Mouse (Mus musculus) forebrain, postnatal 0 days (tissue): ENCODE data around the gene Lrp4. TPM values are rescaled to one million over a fixed set of nuclear protein-coding genes. Genes with fewer than 3 reads are reported as not detected.
A peak's percentile ranks its signal among the peaks of the same experiment; 100 is the strongest.

ENCODE experiments used
- ATAC-seq: fragments of 200-750 bp; cut with Nextera tagmentation; 2 replicates; pipeline ENCODE4 v1.8.0; 2017; ENCODE audit warnings: mild to moderate bottlenecking, moderate library complexity
- DNase-seq: peaks from one replicate; pipeline ENCODE4 v3.0.0-alpha.2; 2015
- H3K27ac ChIP-seq: fragments of 300-500 bp; sonication (generic); 2 replicates; pipeline ENCODE4 v1.5.1; 2014; ENCODE audit warnings: low read depth, mild to moderate bottlenecking, antibody characterized with exemption, low read length, moderate library complexity, mixed read lengths
- H3K27me3 ChIP-seq: fragments of 300-500 bp; sonication (generic); 2 replicates; pipeline ENCODE4 v1.6.1; 2014; ENCODE audit warnings: mild to moderate bottlenecking, low read length, mixed read lengths; ENCODE audit not compliant: insufficient read depth
- H3K36me3 ChIP-seq: fragments of 300-500 bp; sonication (generic); 2 replicates; pipeline ENCODE4 v1.6.1; 2014; ENCODE audit warnings: mild to moderate bottlenecking, moderate library complexity; ENCODE audit not compliant: insufficient read depth
- H3K4me1 ChIP-seq: fragments of 300-500 bp; sonication (generic); 2 replicates; pipeline ENCODE4 v1.6.1; 2014; ENCODE audit warnings: antibody characterized with exemption; ENCODE audit not compliant: insufficient read depth
- H3K4me2 ChIP-seq: fragments of 300-500 bp; sonication (generic); 2 replicates; pipeline ENCODE4 v1.6.1; 2014; ENCODE audit warnings: low read depth, mild to moderate bottlenecking, moderate library complexity
- H3K4me3 ChIP-seq: fragments of 300-500 bp; sonication (generic); 2 replicates; pipeline ENCODE4 v1.5.1; 2014; ENCODE audit warnings: low read depth, low read length, mixed read lengths
- H3K9ac ChIP-seq: fragments of 300-500 bp; sonication (generic); 2 replicates; pipeline ENCODE4 v1.6.1; 2014; ENCODE audit warnings: mild to moderate bottlenecking
- H3K9me3 ChIP-seq: fragments of 300-500 bp; sonication (generic); 2 replicates; pipeline ENCODE4 v1.6.1; 2016; ENCODE audit warnings: low read length
- CTCF ChIP-seq: sonication (generic); IDR thresholded peaks from 2 replicates; pipeline ENCODE4 v1.5.1; 2016; ENCODE audit warnings: antibody characterized with exemption, control low read depth, low read depth
- WGBS: fragments of 180-500 bp; shearing (Covaris S2); extraction: QIAGEN DNeasy Blood & Tissue Kit; methylation state at CpG from one replicate; pipeline ENCODE4 v1.1.7; 2014; 5-methylcytosine and 5-hydroxymethylcytosine counted together
- polyA plus RNA-seq: library from polyadenylated mRNA; unstranded; fragments of >200 nt; fragmentation: Nextera tagmentation; extraction: Ambion mirVana; gene quantifications from 2 replicates; pipeline ENCODE4 v1.2.1, GENCODE M21; 2015
- total RNA-seq: library from RNA; depleted of rRNA; stranded (reverse); fragments of >200 nt; gene quantifications from 2 replicates; pipeline ENCODE4 v1.2.3, GENCODE M21; 2014

Gene Lrp4
- total and polyA plus RNA-seq, 2 experiments from 2014 or later, result 4.1 to 13.7 TPM

DNA sequence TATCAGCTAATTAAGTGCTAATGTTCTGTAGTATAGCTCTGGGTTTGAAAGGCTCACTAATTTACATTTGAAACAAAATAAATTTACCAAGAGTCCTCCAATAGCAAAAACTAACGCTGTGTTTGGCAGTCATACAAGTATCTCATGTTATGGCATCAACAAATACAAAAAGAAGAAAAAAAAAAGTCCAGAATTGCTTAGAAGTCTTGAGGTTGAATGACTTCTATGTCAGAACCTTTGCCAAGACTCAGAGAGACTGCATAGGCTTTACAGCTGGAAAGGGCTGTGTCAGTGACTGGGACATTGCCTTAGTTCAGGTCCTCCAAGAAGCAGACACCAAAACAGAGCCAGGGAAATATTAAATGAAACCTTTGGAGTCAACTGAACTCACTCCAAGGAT is 17.4 kb upstream of the Lrp4 start:
- TF ChIP-seq CTCF, result no peak
- peaks cover 7% of the 10 kb centered on the region for H3K4me1 ChIP-seq
- no peak overlapping the region for H3K27ac ChIP-seq
- H3K9me3 ChIP-seq, result no peaks in the 10 kb centered on the region
- H3K4me2 ChIP-seq, result no peak overlapping the region
- H3K27me3 ChIP-seq, result no peaks in the 10 kb centered on the region
- DNase-seq, result no peak
- no peak overlapping the region for H3K4me3 ChIP-seq
- 15% methylated on average over 1 of the region's 1 CpGs for WGBS
- H3K9ac ChIP-seq, result no peak overlapping the region
- no peaks in the 10 kb centered on the region for H3K36me3 ChIP-seq
- ATAC-seq, result no peak

DNA sequence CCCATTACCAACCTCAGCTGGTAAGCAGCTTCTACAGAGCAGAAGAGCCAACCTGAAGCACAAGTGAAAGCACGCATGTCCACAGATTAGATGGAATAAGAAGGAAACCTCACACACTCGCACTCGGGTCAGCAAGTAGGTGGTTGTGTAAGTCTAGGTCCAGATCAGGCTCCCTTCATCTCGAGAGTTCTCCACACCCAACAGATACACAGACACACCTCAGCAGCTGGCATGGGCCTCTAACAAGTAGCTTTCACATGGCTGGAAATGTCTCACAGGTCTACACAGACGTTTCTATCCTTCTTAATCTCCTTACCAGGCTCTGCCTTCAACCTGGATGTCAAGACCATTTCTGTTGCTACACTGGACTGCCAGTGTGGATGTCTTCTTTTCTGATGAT is 16.6 kb upstream of the Lrp4 start:
- no peaks in the 10 kb centered on the region for H3K27me3 ChIP-seq
- H3K9ac ChIP-seq, result no peak overlapping the region
- H3K4me1 ChIP-seq, result peaks cover 7% of the 10 kb centered on the region
- H3K4me3 ChIP-seq, result no peak overlapping the region
- H3K36me3 ChIP-seq, result no peaks in the 10 kb centered on the region
- no peaks in the 10 kb centered on the region for H3K9me3 ChIP-seq
- no peak overlapping the region for H3K27ac ChIP-seq
- ATAC-seq (no peak), DNase-seq (no peak)
- no peak for TF ChIP-seq CTCF
- H3K4me2 ChIP-seq, result no peak overlapping the region
- WGBS, result 90% methylated on average over 5 of the region's 5 CpGs

DNA sequence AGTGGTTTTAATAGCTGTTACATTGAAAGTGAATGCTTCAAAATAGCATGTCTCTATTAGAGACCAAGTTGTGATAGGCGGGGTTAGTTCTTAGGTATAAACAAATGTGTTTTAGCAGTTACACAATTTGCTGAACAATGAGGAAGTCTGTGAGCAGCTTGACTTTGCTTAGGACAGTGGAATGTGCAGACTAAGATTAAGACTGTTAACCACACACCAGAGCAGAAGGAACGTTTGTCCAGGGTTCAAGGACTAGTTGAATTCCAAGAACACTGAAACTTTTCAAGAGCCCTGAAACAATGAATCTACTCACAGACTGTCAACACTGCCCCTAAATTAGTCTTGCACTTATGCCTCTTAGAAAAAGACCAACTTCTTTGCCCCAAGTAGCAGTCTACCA is 15.6 kb upstream of the Lrp4 start:
- Histone ChIP-seq H3K27ac (no peak overlapping the region), H3K9me3 (no peaks in the 10 kb centered on the region), H3K9ac (no peak overlapping the region), H3K4me1 (peaks cover 7% of the 10 kb centered on the region), H3K27me3 (no peaks in the 10 kb centered on the region), H3K4me3 (no peak overlapping the region), H3K4me2 (no peak overlapping the region), H3K36me3 (no peaks in the 10 kb centered on the region)
- ATAC-seq (no peak), DNase-seq (no peak)
- TF ChIP-seq CTCF, result no peak
- WGBS, result 57% methylated on average over 2 of the region's 2 CpGs

DNA sequence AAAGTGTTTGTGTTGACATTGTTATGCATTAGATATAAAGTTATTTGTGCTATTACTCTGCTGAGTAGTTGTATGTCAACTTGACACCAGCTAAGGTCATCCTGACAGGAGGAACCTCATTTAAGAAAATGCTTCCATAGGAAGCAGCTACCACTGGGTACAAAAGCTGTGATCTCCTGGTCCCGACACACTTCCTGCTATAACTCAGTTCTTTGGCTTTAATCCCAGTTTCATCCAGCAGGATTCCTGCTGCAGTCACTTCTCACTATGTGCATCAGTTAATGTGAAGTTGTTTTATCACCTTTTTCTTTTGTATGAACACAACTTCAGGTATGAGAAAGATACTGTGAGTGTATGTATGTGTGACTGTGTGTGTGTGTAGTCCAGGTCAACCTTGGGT is 15.1 kb upstream of the Lrp4 start:
- H3K4me1 ChIP-seq, result peaks cover 7% of the 10 kb centered on the region
- TF ChIP-seq CTCF, result no peak

DNA sequence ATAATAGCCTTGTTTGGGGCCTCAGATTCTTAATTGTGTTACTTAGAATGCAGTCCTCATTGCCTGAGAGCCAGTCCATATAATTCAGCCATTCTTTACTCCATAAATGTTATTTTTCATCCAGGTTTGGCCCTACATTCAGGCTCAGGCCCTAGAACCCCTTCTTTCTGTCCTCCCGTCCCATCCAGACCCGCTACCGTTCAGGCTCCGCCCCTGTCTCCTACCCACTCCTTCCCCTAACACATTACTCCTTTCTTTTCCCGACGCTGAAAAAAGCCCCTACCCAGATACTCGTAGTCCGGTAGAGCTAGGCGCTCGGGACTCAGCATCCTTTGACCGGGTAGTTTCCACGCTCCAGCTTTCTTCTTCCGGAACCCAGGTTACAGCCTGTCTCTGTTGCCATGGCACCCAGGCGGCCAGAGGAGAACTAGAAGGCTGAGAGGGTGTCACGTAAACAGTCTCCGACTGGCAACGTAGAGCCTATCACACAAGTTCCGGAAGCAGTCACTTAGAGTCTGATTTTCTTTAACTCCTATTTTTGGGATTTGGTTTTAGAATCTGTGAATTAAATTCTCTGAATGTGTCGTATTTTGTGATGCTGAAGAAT is 12.9 kb upstream of the Lrp4 start, which contains the start of gene 1110051M20Rik:
Gene 1110051M20Rik, minus strand, starts transcription at position 419 of the 607 bp plus-strand sequence.
- TF ChIP-seq CTCF, result no peak
- peak; percentile 100 for ATAC-seq
- H3K9ac ChIP-seq, result peak within 1 kb of the TSS; percentile 71
- WGBS, result under 1% methylated on average over 19 of the region's 19 CpGs
- H3K36me3 ChIP-seq, result no peaks in the 10 kb centered on the region
- no peaks in the 10 kb centered on the region for H3K27me3 ChIP-seq
- H3K4me2 ChIP-seq, result peak within 1 kb of the TSS; percentile 56
- peak; percentile 95 for DNase-seq
- H3K4me1 ChIP-seq, result peaks cover 7% of the 10 kb centered on the region
- peak within 1 kb of the TSS; percentile 75 for H3K27ac ChIP-seq
- no peaks in the 10 kb centered on the region for H3K9me3 ChIP-seq
- peak within 1 kb of the TSS; percentile 76 for H3K4me3 ChIP-seq

More for the DNA sequence above, 15.1 kb upstream of the Lrp4 start:
- Histone ChIP-seq H3K36me3 (no peaks in the 10 kb centered on the region), H3K9ac (no peak overlapping the region), H3K27ac (no peak overlapping the region), H3K4me3 (no peak overlapping the region), H3K9me3 (no peaks in the 10 kb centered on the region), H3K4me2 (no peak overlapping the region), H3K27me3 (no peaks in the 10 kb centered on the region)
- no peak for DNase-seq
- ATAC-seq, result no peak
- WGBS, result 45% methylated on average over 1 of the region's 1 CpGs

DNA sequence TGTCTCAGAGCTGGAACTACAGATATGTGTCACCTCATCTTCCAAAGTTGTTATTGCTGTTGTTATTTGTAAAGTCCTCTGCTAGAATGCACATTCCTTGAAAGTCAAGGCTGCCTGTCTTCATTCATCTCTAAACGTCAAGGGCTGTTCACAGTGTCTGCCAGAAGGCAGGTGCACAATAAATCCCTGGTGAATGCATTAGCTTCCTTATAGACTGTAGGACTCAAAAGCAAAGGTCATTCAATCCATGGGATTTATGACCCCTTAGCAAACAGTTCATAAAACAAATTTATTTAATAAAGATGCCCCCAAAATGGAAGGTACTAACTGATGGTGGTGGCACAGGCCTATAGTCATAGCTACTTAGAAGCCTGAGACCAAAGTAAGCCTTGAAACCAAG is 7.6 kb upstream of the Lrp4 start:
- Histone ChIP-seq H3K27ac (no peak overlapping the region), H3K9me3 (no peaks in the 10 kb centered on the region), H3K9ac (no peak overlapping the region), H3K36me3 (no peaks in the 10 kb centered on the region), H3K4me1 (no peaks in the 10 kb centered on the region), H3K4me3 (no peak overlapping the region), H3K4me2 (no peak overlapping the region), H3K27me3 (no peaks in the 10 kb centered on the region)
- no peak for ATAC-seq
- no peak for TF ChIP-seq CTCF
- DNase-seq, result no peak
- WGBS, result 44% methylated on average over 1 of the region's 1 CpGs

DNA sequence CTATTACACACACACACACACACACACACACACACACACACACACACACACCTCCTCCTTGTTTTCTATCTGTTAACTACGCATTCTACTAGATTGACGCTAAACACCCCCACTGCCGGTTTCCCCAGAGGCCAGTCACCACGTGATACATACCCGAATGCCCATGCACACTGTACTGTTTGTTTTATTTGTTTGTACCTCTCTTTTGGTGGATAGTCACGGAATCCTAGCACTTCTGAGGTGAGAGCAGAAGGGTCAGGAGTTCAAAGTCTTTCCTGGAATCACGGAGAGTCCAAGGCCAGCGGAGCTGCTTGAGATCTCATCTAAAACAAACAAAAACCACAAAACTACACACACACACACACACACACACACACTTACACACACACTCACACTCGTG is 7.0 kb upstream of the Lrp4 start:
- ATAC-seq (no peak), DNase-seq (no peak)
- Histone ChIP-seq H3K4me3 (no peak overlapping the region), H3K9me3 (no peaks in the 10 kb centered on the region), H3K27me3 (no peaks in the 10 kb centered on the region), H3K4me2 (no peak overlapping the region), H3K36me3 (no peaks in the 10 kb centered on the region), H3K9ac (no peak overlapping the region), H3K27ac (no peak overlapping the region), H3K4me1 (no peaks in the 10 kb centered on the region)
- 75% methylated on average over 9 of the region's 9 CpGs for WGBS
- no peak for TF ChIP-seq CTCF
